8 mouse cellular contexts compared by ENCODE assay signal in genomic region chr2:150788768-150789550, GRCm38 (mm10). TPM values are rescaled to one million over a fixed set of nuclear protein-coding genes. Genes with fewer than 3 reads are reported as not detected.
A peak's percentile ranks its signal among the peaks of the same experiment; 100 is the strongest.
DNase-seq lines count a peak whose midpoint lies in the region; ATAC-seq lines count a peak whose summit lies in the region.

No protein-coding gene starts in this region.

- H3K27me3 ChIP-seq in hindbrain, embryonic 14.5 days (ENCODE audit: control insufficient read depth, insufficient read depth, low read length), result no peaks in the 10 kb centered on the region
- H3K27me3 ChIP-seq in hindbrain, embryonic 11.5 days (ENCODE audit: control insufficient read depth, insufficient read depth, low read length), result no peaks in the 10 kb centered on the region
- H3K27me3 ChIP-seq in kidney, embryonic 16.5 days (ENCODE audit: insufficient read depth, low read length), result no peaks in the 10 kb centered on the region
- H3K27me3 ChIP-seq in liver, embryonic 12.5 days (replicated peaks), result no peaks in the 10 kb centered on the region

- 57% methylated on average over 4 of the region's 4 CpGs for WGBS in hindbrain, embryonic 14.5 days
- WGBS in hindbrain, embryonic 11.5 days, result 73% methylated on average over 4 of the region's 4 CpGs
- WGBS in kidney, embryonic 16.5 days, result 50% methylated on average over 4 of the region's 4 CpGs
- WGBS in liver, embryonic 12.5 days (ENCODE audit: insufficient replicate concordance), result 63% methylated on average over 4 of the region's 4 CpGs

- H3K36me3 ChIP-seq in hindbrain, embryonic 14.5 days (replicated peaks; ENCODE audit: control insufficient read depth, insufficient read depth), result 0 out of 2 replicates have a peak, but pooled peaks cover 21% of the 10 kb centered on the region
- H3K36me3 ChIP-seq in hindbrain, embryonic 11.5 days (ENCODE audit: control insufficient read depth, insufficient read depth, low read length), result no peaks in the 10 kb centered on the region
- H3K36me3 ChIP-seq in kidney, embryonic 16.5 days (ENCODE audit: insufficient read depth, low read length), result peaks cover 5% of the 10 kb centered on the region; the same call in 1 of the 2 replicates
- peaks cover 26% of the 10 kb centered on the region for H3K36me3 ChIP-seq in liver, embryonic 12.5 days

- peak overlapping the region; percentile 91 for H3K4me2 ChIP-seq in hindbrain, embryonic 14.5 days (replicated peaks)
- no peak overlapping the region for H3K4me2 ChIP-seq in hindbrain, embryonic 11.5 days (replicated peaks; ENCODE audit: low read depth, low read length)
- peak overlapping the region; percentile 15; the same call in 1 of the 2 replicates for H3K4me2 ChIP-seq in kidney, embryonic 16.5 days (replicated peaks; ENCODE audit: low read depth, low read length)
- 0 out of 2 replicates have a peak overlapping the region, but pooled peaks have one; percentile 2 for H3K4me2 ChIP-seq in liver, embryonic 12.5 days

- no peaks in the 10 kb centered on the region for H3K9me3 ChIP-seq in hindbrain, embryonic 14.5 days (ENCODE audit: control insufficient read depth, low read length)
- H3K9me3 ChIP-seq in hindbrain, embryonic 11.5 days (ENCODE audit: control insufficient read depth, low read length), result no peaks in the 10 kb centered on the region
- no peaks in the 10 kb centered on the region for H3K9me3 ChIP-seq in kidney, embryonic 16.5 days (ENCODE audit: low read length)
- H3K9me3 ChIP-seq in liver, embryonic 12.5 days (replicated peaks), result no peaks in the 10 kb centered on the region

- peaks cover 17% of the 10 kb centered on the region for H3K4me1 ChIP-seq in hindbrain, embryonic 14.5 days (replicated peaks; ENCODE audit: control insufficient read depth, insufficient read depth, low read length)
- H3K4me1 ChIP-seq in hindbrain, embryonic 11.5 days (replicated peaks; ENCODE audit: control insufficient read depth, insufficient read depth, low read length), result no peaks in the 10 kb centered on the region
- H3K4me1 ChIP-seq in kidney, embryonic 16.5 days (ENCODE audit: insufficient read depth, low read length), result peaks cover 35% of the 10 kb centered on the region
- peaks cover 29% of the 10 kb centered on the region for H3K4me1 ChIP-seq in liver, embryonic 12.5 days

- no peak overlapping the region for H3K4me3 ChIP-seq in hindbrain, embryonic 14.5 days (replicated peaks; ENCODE audit: low read length)
- H3K4me3 ChIP-seq in hindbrain, embryonic 11.5 days (ENCODE audit: low read depth, low read length), result no peak overlapping the region
- H3K4me3 ChIP-seq in kidney, embryonic 16.5 days (ENCODE audit: low read length), result 0 out of 2 replicates have a peak overlapping the region, but pooled peaks have one; percentile 2
- H3K4me3 ChIP-seq in liver, embryonic 12.5 days, result no peak overlapping the region

- H3K9ac ChIP-seq in hindbrain, embryonic 14.5 days, result 0 out of 2 replicates have a peak overlapping the region, but pooled peaks have one; percentile 3
- no peak overlapping the region for H3K9ac ChIP-seq in hindbrain, embryonic 11.5 days (ENCODE audit: low read depth, low read length)
- H3K9ac ChIP-seq in kidney, embryonic 16.5 days (replicated peaks; ENCODE audit: low read length), result peak overlapping the region; percentile 29
- H3K9ac ChIP-seq in liver, embryonic 12.5 days, result no peak overlapping the region

- peak; percentile 79 for DNase-seq in hindbrain, embryonic 14.5 days (ENCODE audit: low spot score)
- DNase-seq in hindbrain, embryonic 11.5 days (ENCODE audit: low spot score), result no peak
- DNase-seq in cerebellum, postnatal 4 days (ENCODE audit: low spot score in 2 of 2), result peak; percentile 58 to 76
- DNase-seq in heart, adult 8-10 months (ENCODE audit: low spot score), result peak; percentile 88
- peak; percentile 89 for DNase-seq in ovary, postnatal 14 days (ENCODE audit: low spot score)
- DNase-seq in natural killer cell, adult 2 months (ENCODE audit: low spot score in 2 of 2), result no peak

- ATAC-seq in hindbrain, embryonic 14.5 days (ENCODE audit: low FRiP score), result no peak
- ATAC-seq in hindbrain, embryonic 11.5 days (ENCODE audit: low FRiP score), result no peak
- ATAC-seq in kidney, embryonic 16.5 days (ENCODE audit: low FRiP score, low TSS enrichment), result no peak
- no peak for ATAC-seq in liver, embryonic 12.5 days

- H3K27ac ChIP-seq in hindbrain, embryonic 14.5 days, result no peak overlapping the region
- no peak overlapping the region for H3K27ac ChIP-seq in hindbrain, embryonic 11.5 days (ENCODE audit: low read depth, low read length)
- H3K27ac ChIP-seq in kidney, embryonic 16.5 days (ENCODE audit: low read length), result 0 out of 2 replicates have a peak overlapping the region, but pooled peaks have one; percentile 4
- H3K27ac ChIP-seq in liver, embryonic 12.5 days, result no peak overlapping the region

RNA-seq across cellular contexts. Expression of gene Pygb, which starts 2.4 kb away (rescaled TPM):
- 93.9 and 108 TPM in 2 replicates for polyA plus RNA-seq in hindbrain, embryonic 14.5 days (2014; fragmentation: Nextera tagmentation; extraction: Ambion mirVana)
- 29.8 and 35.3 TPM in 2 replicates for polyA plus RNA-seq in hindbrain, embryonic 11.5 days (2014; fragmentation: Nextera tagmentation; extraction: Ambion mirVana)
- total RNA-seq in heart, adult 8-10 months (2022), result 100 to 1,000 TPM; 547 to 617 (median 604) TPM
- 94.4 and 95.6 TPM in 2 replicates for polyA plus RNA-seq in kidney, embryonic 16.5 days (2015; fragmentation: Nextera tagmentation; extraction: Ambion mirVana)
- 32.9 and 34.0 TPM in 2 replicates for polyA plus RNA-seq in liver, embryonic 12.5 days (2016; fragmentation: Nextera tagmentation; extraction: Ambion mirVana)

RNA-seq across cellular contexts. Expression of gene Entpd6, which starts 40.1 kb away (rescaled TPM):
- polyA plus RNA-seq in hindbrain, embryonic 14.5 days (2014; fragmentation: Nextera tagmentation; extraction: Ambion mirVana), result 67.2 and 67.7 TPM in 2 replicates
- polyA plus RNA-seq in hindbrain, embryonic 11.5 days (2014; fragmentation: Nextera tagmentation; extraction: Ambion mirVana), result 24.2 and 25.6 TPM in 2 replicates
- total RNA-seq in heart, adult 8-10 months (2022), result 10 to 100 TPM; 15.1 to 19.9 (median 17.4) TPM
- polyA plus RNA-seq in kidney, embryonic 16.5 days (2015; fragmentation: Nextera tagmentation; extraction: Ambion mirVana), result 34.8 TPM in 2 replicates
- 21.0 and 21.2 TPM in 2 replicates for polyA plus RNA-seq in liver, embryonic 12.5 days (2016; fragmentation: Nextera tagmentation; extraction: Ambion mirVana)

Comparison
In these comparisons a context has a peak if more than half of its experiments do, and no peak if none do; other contexts are left out.
1. DNase-seq: peak in hindbrain, embryonic 14.5 days (single experiment), cerebellum, postnatal 4 days (2 of 2), heart, adult 8-10 months (single experiment) and ovary, postnatal 14 days (single experiment); none in hindbrain, embryonic 11.5 days (single experiment) and natural killer cell, adult 2 months (0 of 2).
2. H3K9ac ChIP-seq: peak in hindbrain, embryonic 14.5 days (single experiment) and kidney, embryonic 16.5 days (single experiment); none in hindbrain, embryonic 11.5 days (single experiment) and liver, embryonic 12.5 days (single experiment).